Mouse (Mus musculus): ENCODE measurements at regions not wholly inside any gene's neighbourhood (a gene's known extent, or its start where the extent isn't known, plus 50 kb on each side); places are given as distances from the start of the nearest gene placed in this dataset.

DNA sequence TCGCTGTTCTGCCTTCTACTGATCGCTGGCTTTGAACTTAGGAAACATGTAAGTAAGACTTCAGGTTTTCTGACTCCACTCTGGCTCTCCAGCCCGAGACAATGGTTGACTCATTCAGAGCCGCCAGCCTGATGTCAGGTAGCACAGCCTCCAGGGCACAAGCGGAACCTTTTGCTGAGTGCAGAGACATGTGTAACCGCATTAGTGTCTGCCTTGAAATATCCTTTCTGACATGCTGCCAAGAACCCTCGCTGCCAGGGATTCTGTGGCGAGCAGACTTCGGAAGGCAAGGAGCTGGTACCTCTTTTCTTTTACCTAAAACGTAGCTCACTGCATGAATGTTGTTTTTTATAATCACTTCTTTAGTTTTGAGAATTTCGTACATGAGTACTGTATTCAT is 279.1 kb downstream of the Drd1 start:
- Histone ChIP-seq H3K4me1 (ENCODE audit: insufficient read depth) (no peaks in the 10 kb centered on the region), H3K9me3 (ENCODE audit: low read length) (no peaks in the 10 kb centered on the region), H3K36me3 (ENCODE audit: insufficient read depth) (no peaks in the 10 kb centered on the region), H3K27me3 (ENCODE audit: insufficient read depth, low read length) (no peaks in the 10 kb centered on the region), H3K4me3 (ENCODE audit: low read depth, low read length) (no peak overlapping the region), H3K9ac (no peak overlapping the region), H3K27ac (ENCODE audit: low read depth, low read length) (no peak overlapping the region), H3K4me2 (ENCODE audit: low read depth) (no peak overlapping the region)
- no peak for TF ChIP-seq CTCF (IDR thresholded peaks at IDR 0.05; ENCODE audit: low read depth)
- DNase-seq (no peak), ATAC-seq (no peak)
- 55% methylated on average over 11 of the region's 11 CpGs for WGBS

DNA sequence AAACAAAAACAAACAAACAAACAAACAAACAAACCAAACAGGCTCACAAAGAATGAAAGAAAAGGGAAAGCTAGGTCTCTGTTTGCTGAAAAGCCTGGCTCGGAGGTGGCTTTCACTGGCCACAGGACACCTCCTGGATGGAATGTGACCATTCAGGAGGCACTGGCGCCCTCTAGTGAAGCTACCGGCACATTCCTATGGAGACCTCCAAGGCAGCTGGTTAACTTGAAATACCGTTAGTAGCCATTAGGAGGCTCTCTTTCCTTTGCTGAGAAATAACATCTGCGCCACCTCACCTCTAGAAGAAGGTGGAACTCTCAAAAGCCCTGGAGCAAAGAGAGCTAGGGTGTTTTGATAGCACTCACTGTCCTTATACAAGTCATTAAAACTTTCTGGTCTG is 279.8 kb downstream of the Drd1 start:
- 44% methylated on average over 5 of the region's 5 CpGs for WGBS
- no peaks in the 10 kb centered on the region for H3K36me3 ChIP-seq (ENCODE audit: insufficient read depth)
- TF ChIP-seq CTCF (IDR thresholded peaks at IDR 0.05; ENCODE audit: low read depth) = peak; percentile 62
- no peak overlapping the region for H3K4me2 ChIP-seq (ENCODE audit: low read depth)
- H3K4me3 ChIP-seq (ENCODE audit: low read depth, low read length) = no peak overlapping the region
- DNase-seq (no peak), ATAC-seq (no peak)
- H3K9ac ChIP-seq = no peak overlapping the region
- no peaks in the 10 kb centered on the region for H3K9me3 ChIP-seq (ENCODE audit: low read length)
- H3K27ac ChIP-seq (ENCODE audit: low read depth, low read length) = no peak overlapping the region
- H3K4me1 ChIP-seq (ENCODE audit: insufficient read depth) = no peaks in the 10 kb centered on the region
- no peaks in the 10 kb centered on the region for H3K27me3 ChIP-seq (ENCODE audit: insufficient read depth, low read length)

DNA sequence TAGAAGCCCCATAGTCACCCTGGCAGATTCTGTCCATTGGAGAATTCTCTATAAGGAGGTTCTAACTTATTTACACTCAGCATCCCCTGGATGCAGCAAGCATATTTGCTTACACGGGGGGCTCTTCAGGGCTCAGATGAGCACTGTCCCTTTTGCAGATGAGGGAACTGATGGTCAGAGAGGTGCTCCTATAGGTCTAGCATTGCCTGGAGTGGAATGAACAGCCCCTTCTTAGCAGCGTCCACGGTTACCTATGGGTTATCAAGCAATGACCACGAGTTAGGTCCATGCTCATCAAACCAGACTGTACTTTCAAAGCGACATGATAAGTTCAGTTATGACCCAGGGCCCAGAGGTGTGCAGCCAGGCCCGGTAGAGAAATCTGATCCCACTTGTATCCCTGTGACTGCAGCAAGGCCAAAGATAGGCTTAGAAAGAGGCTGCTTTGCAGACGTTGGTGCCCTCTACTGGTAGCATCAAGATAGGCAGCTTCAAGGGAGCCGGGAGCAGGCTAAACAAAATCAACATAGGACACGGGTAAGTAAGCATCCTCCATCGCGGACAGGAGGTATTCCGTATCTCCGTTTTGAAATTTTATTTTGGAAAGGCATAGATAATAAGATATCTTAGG is 290.8 kb downstream of the Drd1 start:
- peak; percentile 89 for DNase-seq
- WGBS = 24% methylated on average over 13 of the region's 13 CpGs
- Histone ChIP-seq H3K4me1 (ENCODE audit: insufficient read depth) (no peaks in the 10 kb centered on the region), H3K9me3 (ENCODE audit: low read length) (no peaks in the 10 kb centered on the region), H3K27ac (ENCODE audit: low read depth, low read length) (no peak overlapping the region), H3K27me3 (ENCODE audit: insufficient read depth, low read length) (peaks cover 3% of the 10 kb centered on the region; the same call in 1 of the 2 replicates), H3K4me2 (ENCODE audit: low read depth) (no peak overlapping the region), H3K9ac (no peak overlapping the region), H3K36me3 (ENCODE audit: insufficient read depth) (no peaks in the 10 kb centered on the region), H3K4me3 (ENCODE audit: low read depth, low read length) (no peak overlapping the region)
- TF ChIP-seq CTCF (IDR thresholded peaks at IDR 0.05; ENCODE audit: low read depth) = peak; percentile 97
- ATAC-seq = peak; percentile 86

DNA sequence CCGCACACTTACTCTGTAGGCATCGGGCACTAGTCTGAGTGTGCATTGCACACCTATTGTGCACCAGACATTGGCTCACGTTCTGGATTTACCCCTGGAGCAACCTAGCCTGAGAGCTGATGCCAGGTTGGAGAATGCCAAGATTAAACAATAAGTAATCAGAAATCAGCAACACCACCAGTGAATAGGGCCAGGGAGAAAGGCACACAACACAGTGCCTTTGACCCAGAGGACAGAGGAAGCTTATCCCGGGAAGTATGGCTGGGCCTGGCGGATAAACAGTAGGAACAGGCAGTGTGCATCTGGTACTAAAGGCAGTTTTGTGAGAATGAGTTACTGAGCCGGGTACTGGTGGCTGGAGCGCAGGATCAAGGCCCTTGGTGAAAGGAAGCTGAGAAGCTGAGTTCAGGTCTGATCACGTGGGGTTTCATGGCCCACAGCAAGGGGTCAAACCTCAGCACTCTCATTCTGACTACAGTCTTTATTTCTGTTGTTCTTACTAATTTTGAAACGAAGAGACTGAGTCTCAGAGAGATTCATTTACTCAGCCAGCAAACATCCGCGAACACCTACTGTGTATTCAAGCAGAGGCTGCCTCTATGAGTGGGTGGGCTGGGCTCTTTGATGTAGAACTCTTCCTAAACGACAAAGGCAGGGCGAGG is 284.8 kb upstream of the Msx2 start:
- no peak overlapping the region for H3K9ac ChIP-seq
- H3K4me3 ChIP-seq (ENCODE audit: low read depth, low read length) = no peak overlapping the region
- 60% methylated on average over 13 of the region's 13 CpGs for WGBS
- no peaks in the 10 kb centered on the region for H3K36me3 ChIP-seq (ENCODE audit: insufficient read depth)
- no peak overlapping the region for H3K27ac ChIP-seq (ENCODE audit: low read depth, low read length)
- DNase-seq (no peak), ATAC-seq (no peak)
- peaks cover 2% of the 10 kb centered on the region; the same call in 1 of the 2 replicates for H3K4me1 ChIP-seq (ENCODE audit: insufficient read depth)
- no peak for TF ChIP-seq CTCF (IDR thresholded peaks at IDR 0.05; ENCODE audit: low read depth)
- H3K4me2 ChIP-seq (ENCODE audit: low read depth) = no peak overlapping the region
- no peaks in the 10 kb centered on the region for H3K9me3 ChIP-seq (ENCODE audit: low read length)
- H3K27me3 ChIP-seq (ENCODE audit: insufficient read depth, low read length) = no peaks in the 10 kb centered on the region

DNA sequence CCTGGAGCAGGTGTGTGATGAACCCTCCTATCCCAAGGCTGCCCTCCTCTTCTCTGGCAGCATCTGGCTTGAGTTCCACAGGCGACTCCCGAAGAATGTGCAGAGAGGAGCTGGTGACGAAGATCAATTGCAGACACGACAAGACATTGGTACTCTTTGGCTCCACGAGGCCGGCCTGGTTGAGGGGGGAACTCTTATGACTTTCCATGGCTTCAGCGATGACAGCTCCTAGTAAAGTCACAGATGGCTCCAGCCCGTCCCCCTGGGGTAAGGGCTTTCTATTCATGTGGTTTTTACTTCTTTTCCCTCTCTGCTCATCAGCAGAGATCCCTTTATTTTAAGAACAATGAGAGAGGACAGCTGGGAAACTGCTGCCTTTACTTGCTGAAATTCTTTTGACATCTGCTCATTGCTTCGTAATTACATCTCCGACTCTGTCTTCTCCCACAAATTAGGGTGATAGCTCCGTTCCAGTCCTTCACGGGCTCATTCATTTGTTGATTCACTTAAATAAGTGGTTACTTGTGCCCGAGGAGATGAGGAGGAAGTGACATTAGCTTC is 284.2 kb upstream of the Msx2 start:
- Histone ChIP-seq H3K36me3 (ENCODE audit: insufficient read depth) (no peaks in the 10 kb centered on the region), H3K27me3 (ENCODE audit: insufficient read depth, low read length) (no peaks in the 10 kb centered on the region), H3K4me2 (ENCODE audit: low read depth) (no peak overlapping the region), H3K4me1 (ENCODE audit: insufficient read depth) (peaks cover 2% of the 10 kb centered on the region; the same call in 1 of the 2 replicates), H3K9me3 (ENCODE audit: low read length) (no peaks in the 10 kb centered on the region), H3K4me3 (ENCODE audit: low read depth, low read length) (no peak overlapping the region), H3K9ac (no peak overlapping the region), H3K27ac (ENCODE audit: low read depth, low read length) (no peak overlapping the region)
- ATAC-seq = 0 out of 2 replicates have a peak, but pooled peaks have one; percentile 18
- no peak for TF ChIP-seq CTCF (IDR thresholded peaks at IDR 0.05; ENCODE audit: low read depth)
- DNase-seq = no peak
- WGBS = 52% methylated on average over 13 of the region's 13 CpGs

DNA sequence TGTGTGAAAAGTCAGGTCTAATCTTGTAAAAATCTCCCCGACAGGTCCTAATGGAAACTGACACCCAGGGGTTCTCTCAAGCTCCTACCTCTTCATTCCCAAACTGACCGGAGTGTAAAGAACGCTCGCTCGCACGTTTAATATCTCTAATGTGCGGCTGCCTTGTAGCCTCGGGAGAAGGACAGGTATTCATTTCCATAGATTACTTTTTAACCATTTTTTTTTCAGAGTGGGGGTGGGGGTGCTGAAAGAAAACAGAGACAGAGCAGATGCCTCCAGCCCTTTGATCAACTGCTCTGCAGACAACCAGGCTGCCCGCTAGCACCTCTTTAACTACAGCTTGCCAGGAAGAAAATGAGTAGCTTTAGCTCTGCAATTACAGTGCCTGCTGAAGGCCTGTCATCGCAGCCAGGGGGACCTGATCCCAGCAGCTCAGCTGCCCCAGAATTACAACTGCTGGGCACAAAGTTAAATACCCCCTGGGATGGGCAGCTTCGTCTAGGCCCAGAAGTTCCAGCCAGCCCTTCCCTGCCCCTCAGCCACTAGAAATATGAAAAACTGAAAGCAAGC is 282.3 kb upstream of the Msx2 start:
- H3K27ac ChIP-seq (ENCODE audit: low read depth, low read length) = no peak overlapping the region
- no peak overlapping the region for H3K4me2 ChIP-seq (ENCODE audit: low read depth)
- no peak overlapping the region for H3K4me3 ChIP-seq (ENCODE audit: low read depth, low read length)
- no peaks in the 10 kb centered on the region for H3K9me3 ChIP-seq (ENCODE audit: low read length)
- 54% methylated on average over 11 of the region's 11 CpGs for WGBS
- 0 out of 2 replicates have a peak overlapping the region, but pooled peaks have one; percentile 6 for H3K9ac ChIP-seq
- peak; percentile 47; the same call in 1 of the 2 replicates for ATAC-seq
- H3K27me3 ChIP-seq (ENCODE audit: insufficient read depth, low read length) = no peaks in the 10 kb centered on the region
- peaks cover 2% of the 10 kb centered on the region; the same call in 1 of the 2 replicates for H3K4me1 ChIP-seq (ENCODE audit: insufficient read depth)
- no peaks in the 10 kb centered on the region for H3K36me3 ChIP-seq (ENCODE audit: insufficient read depth)
- no peak for DNase-seq
- TF ChIP-seq CTCF (IDR thresholded peaks at IDR 0.05; ENCODE audit: low read depth) = peak; percentile 28

DNA sequence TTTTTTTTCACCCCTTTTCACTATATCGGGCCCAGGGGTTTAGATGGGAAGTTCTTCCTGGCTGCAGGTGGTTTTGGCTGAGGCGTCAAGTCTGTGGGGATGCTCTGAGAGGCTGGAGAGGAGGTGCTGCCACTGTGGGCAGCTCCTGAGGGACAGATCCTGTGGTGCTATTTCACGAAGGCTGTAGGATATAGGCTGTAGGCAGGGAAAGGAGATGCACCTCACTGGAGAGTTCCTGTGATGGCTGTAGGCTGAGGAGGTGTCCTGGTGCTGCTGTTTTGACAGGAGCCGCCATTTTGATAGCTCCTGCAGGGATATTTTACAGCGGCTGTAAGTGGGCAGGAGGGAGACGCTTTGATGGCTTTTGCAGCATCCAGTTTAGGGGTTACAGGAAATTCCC is 280.2 kb upstream of the Msx2 start:
- peaks cover 2% of the 10 kb centered on the region; the same call in 1 of the 2 replicates for H3K4me1 ChIP-seq (ENCODE audit: insufficient read depth)
- H3K27me3 ChIP-seq (ENCODE audit: insufficient read depth, low read length) = no peaks in the 10 kb centered on the region
- no peaks in the 10 kb centered on the region for H3K36me3 ChIP-seq (ENCODE audit: insufficient read depth)
- DNase-seq (no peak), ATAC-seq (no peak)
- H3K9ac ChIP-seq = no peak overlapping the region
- TF ChIP-seq CTCF (IDR thresholded peaks at IDR 0.05; ENCODE audit: low read depth) = no peak
- no peak overlapping the region for H3K4me2 ChIP-seq (ENCODE audit: low read depth)
- H3K27ac ChIP-seq (ENCODE audit: low read depth, low read length) = no peak overlapping the region
- H3K9me3 ChIP-seq (ENCODE audit: low read length) = no peaks in the 10 kb centered on the region
- WGBS = 74% methylated on average over 6 of the region's 6 CpGs
- H3K4me3 ChIP-seq (ENCODE audit: low read depth, low read length) = no peak overlapping the region
